In genomic region chr10:43152643-43153042, GRCm38 (mm10) we compare ENCODE assay signal across 21 mouse cellular contexts. TPM values are rescaled to one million over a fixed set of nuclear protein-coding genes. Genes with fewer than 3 reads are reported as not detected.
"Had no signal": no experiment of that assay in that cellular context is flagged by ENCODE, and none has a peak within 500 bp of the region (broad histone marks: within the 10 kb centered on the region; RNA-seq: fewer than 3 reads in every experiment).

No protein-coding gene starts in this region.

- H3K4me3 ChIP-seq: kidney, embryonic 15.5 days; limb, embryonic 15.5 days; liver, embryonic 12.5 days; liver, embryonic 15.5 days; midbrain, embryonic 12.5 days; midbrain, embryonic 15.5 days; neural tube, embryonic 12.5 days; neural tube, embryonic 15.5 days; stomach, embryonic 15.5 days had no signal

- H3K36me3 ChIP-seq: kidney, embryonic 15.5 days; limb, embryonic 15.5 days; liver, embryonic 12.5 days; liver, embryonic 15.5 days; midbrain, embryonic 15.5 days; neural tube, embryonic 12.5 days; stomach, embryonic 15.5 days had no signal

- DNase-seq: kidney, adult 2 months; kidney, postnatal 14 days; kidney, postnatal 4 days; lung, adult 18-20 months; right cerebral cortex, adult 18-20 months; right cerebral cortex, postnatal 14 days; right cerebral cortex, postnatal 4 days; spleen, adult 18-20 months; thymus, postnatal 25 days had no signal

- H3K27me3 ChIP-seq: kidney, embryonic 15.5 days; limb, embryonic 15.5 days; liver, embryonic 15.5 days; midbrain, embryonic 12.5 days; midbrain, embryonic 15.5 days; neural tube, embryonic 12.5 days; neural tube, embryonic 15.5 days; stomach, embryonic 15.5 days had no signal

- H3K4me1 ChIP-seq: liver, embryonic 12.5 days; liver, embryonic 15.5 days had no signal

- H3K9ac ChIP-seq: kidney, embryonic 15.5 days; limb, embryonic 15.5 days; liver, embryonic 12.5 days; liver, embryonic 15.5 days; midbrain, embryonic 12.5 days; midbrain, embryonic 15.5 days; neural tube, embryonic 12.5 days; neural tube, embryonic 15.5 days; stomach, embryonic 15.5 days had no signal

- H3K27ac ChIP-seq: kidney, embryonic 15.5 days; limb, embryonic 15.5 days; liver, embryonic 12.5 days; liver, embryonic 15.5 days; macrophage; midbrain, embryonic 12.5 days; midbrain, embryonic 15.5 days; neural tube, embryonic 12.5 days; neural tube, embryonic 15.5 days; stomach, embryonic 15.5 days had no signal

- H3K4me2 ChIP-seq: kidney, embryonic 15.5 days; limb, embryonic 15.5 days; liver, embryonic 12.5 days; liver, embryonic 15.5 days; midbrain, embryonic 12.5 days; midbrain, embryonic 15.5 days; neural tube, embryonic 12.5 days; neural tube, embryonic 15.5 days; stomach, embryonic 15.5 days had no signal

- ATAC-seq: intestine, postnatal 0 days; liver, embryonic 12.5 days; midbrain, embryonic 15.5 days had no signal

- H3K9me3 ChIP-seq: kidney, embryonic 15.5 days; limb, embryonic 15.5 days; liver, embryonic 12.5 days; liver, embryonic 15.5 days; midbrain, embryonic 12.5 days; midbrain, embryonic 15.5 days; neural tube, embryonic 12.5 days; neural tube, embryonic 15.5 days; stomach, embryonic 15.5 days had no signal

RNA-seq across cellular contexts. Expression of gene Sobp, which starts 21.7 kb away (rescaled TPM):
- total RNA-seq: megakaryocyte, adult 5-6 weeks had no signal
- polyA plus RNA-seq: macrophage had no signal

RNA-seq across cellular contexts. Expression of gene 9030612E09Rik, which starts 21.9 kb away (rescaled TPM):
- total RNA-seq: megakaryocyte, adult 5-6 weeks had no signal
- polyA plus RNA-seq: liver, embryonic 12.5 days; liver, embryonic 15.5 days; macrophage had no signal
